Mouse (Mus musculus) hindbrain, embryonic 16.5 days (tissue): ENCODE data around the gene Dcst2. TPM values are rescaled to one million over a fixed set of nuclear protein-coding genes. Genes with fewer than 3 reads are reported as not detected.

ENCODE experiments used
- ATAC-seq: fragments of 200-750 bp; cut with Nextera tagmentation; 2 replicates; pipeline ENCODE4 v1.8.0; 2017; ENCODE audit warnings: moderate TSS enrichment, moderate library complexity
- H3K27ac ChIP-seq: fragments of 300-500 bp; sonication (generic); 2 replicates; pipeline ENCODE4 v1.5.1; 2014; ENCODE audit warnings: low read depth, mild to moderate bottlenecking, control low read depth, low read length, moderate library complexity
- H3K27me3 ChIP-seq: fragments of 300-500 bp; sonication (generic); replicated peaks from 2 replicates; pipeline ENCODE4 v1.6.1; 2014; ENCODE audit warnings: low read length; ENCODE audit not compliant: control insufficient read depth, insufficient read depth
- H3K36me3 ChIP-seq: fragments of 300-500 bp; sonication (generic); 2 replicates; pipeline ENCODE4 v1.6.1; 2014; ENCODE audit warnings: mild to moderate bottlenecking, low read length, moderate library complexity, mixed read lengths; ENCODE audit not compliant: control insufficient read depth, insufficient read depth
- H3K4me1 ChIP-seq: fragments of 300-500 bp; sonication (generic); 2 replicates; pipeline ENCODE4 v1.6.1; 2014; ENCODE audit warnings: low read depth, low read length; ENCODE audit not compliant: control insufficient read depth, insufficient read depth
- H3K4me2 ChIP-seq: fragments of 300-500 bp; sonication (generic); 2 replicates; pipeline ENCODE4 v1.6.1; 2014; ENCODE audit warnings: mild to moderate bottlenecking, low read length, control low read depth, moderate library complexity
- H3K4me3 ChIP-seq: fragments of 300-500 bp; sonication (generic); 2 replicates; pipeline ENCODE4 v1.5.1; 2014; ENCODE audit warnings: mild to moderate bottlenecking, low read length, control low read depth, moderate library complexity
- H3K9ac ChIP-seq: fragments of 300-500 bp; sonication (generic); 2 replicates; pipeline ENCODE4 v1.6.1; 2014; ENCODE audit warnings: low read depth, mild to moderate bottlenecking, control low read depth, low read length, moderate library complexity
- H3K9me3 ChIP-seq: fragments of 300-500 bp; sonication (generic); 2 replicates; pipeline ENCODE4 v1.6.1; 2014; ENCODE audit warnings: mild to moderate bottlenecking, low read length, moderate library complexity; ENCODE audit not compliant: control insufficient read depth
- WGBS: fragments of 180-500 bp; shearing (Covaris S2); extraction: QIAGEN DNeasy Blood & Tissue Kit; methylation state at CpG from one replicate; pipeline ENCODE4 v1.1.7; 2014; 5-methylcytosine and 5-hydroxymethylcytosine counted together
- polyA plus RNA-seq: library from polyadenylated mRNA; unstranded; fragments of >200 nt; fragmentation: Nextera tagmentation; extraction: Ambion mirVana; gene quantifications from 2 replicates; pipeline ENCODE4 v1.2.1, GENCODE M21; 2015

The Dcst2 gene
- 0.10 and 0.11 TPM in 2 replicates for polyA plus RNA-seq

GRCm38 (mm10) chr3:89361675-89362074, at the start of gene Dcst2:
Gene Dcst2 (plus strand): TSS chr3:89361975.
- no peak for ATAC-seq
- 85% methylated on average over 7 of the region's 7 CpGs for WGBS
- Histone ChIP-seq H3K9ac (no peak within 1 kb of the TSS), H3K27me3 (no peaks in the 10 kb centered on the region; the same call in 1 of the 2 replicates), H3K36me3 (no peaks in the 10 kb centered on the region), H3K4me3 (no peak within 1 kb of the TSS), H3K4me1 (no peaks in the 10 kb centered on the region), H3K4me2 (no peak within 1 kb of the TSS), H3K27ac (no peak within 1 kb of the TSS), H3K9me3 (no peaks in the 10 kb centered on the region)

- peaks cover 3% of the 10 kb centered on the region; the same call in 1 of the 2 replicates for H3K27me3 ChIP-seq
- no peak overlapping the region for H3K9ac ChIP-seq
- no peaks in the 10 kb centered on the region for H3K9me3 ChIP-seq
- 0 out of 2 replicates have a peak, but pooled peaks cover 11% of the 10 kb centered on the region for H3K36me3 ChIP-seq
- H3K4me3 ChIP-seq: no peak overlapping the region
- H3K27ac ChIP-seq: no peak overlapping the region
- no peak overlapping the region for H3K4me2 ChIP-seq
- H3K4me1 ChIP-seq: peaks cover 39% of the 10 kb centered on the region
- ATAC-seq: no peak
- 70% methylated on average over 5 of the region's 5 CpGs for WGBS
Observed at GRCm38 (mm10) chr3:89314340-89314739, 47.4 kb upstream of the Dcst2 start.

- 35% methylated on average over 2 of the region's 2 CpGs for WGBS
- Histone ChIP-seq H3K36me3 (0 out of 2 replicates have a peak, but pooled peaks cover 11% of the 10 kb centered on the region), H3K4me3 (no peak overlapping the region), H3K9me3 (no peaks in the 10 kb centered on the region), H3K9ac (no peak overlapping the region), H3K27me3 (peaks cover 3% of the 10 kb centered on the region; the same call in 1 of the 2 replicates), H3K27ac (no peak overlapping the region), H3K4me1 (peaks cover 42% of the 10 kb centered on the region), H3K4me2 (no peak overlapping the region)
- ATAC-seq: no peak
Observed at GRCm38 (mm10) chr3:89314791-89315190, 47.0 kb upstream of the Dcst2 start.

GRCm38 (mm10) chr3:89315195-89315929, 46.4 kb upstream of the Dcst2 start:
- ATAC-seq: no peak
- Histone ChIP-seq H3K27ac (no peak overlapping the region), H3K9ac (peak overlapping the region; percentile 49), H3K27me3 (peaks cover 3% of the 10 kb centered on the region), H3K4me1 (peaks cover 45% of the 10 kb centered on the region), H3K9me3 (no peaks in the 10 kb centered on the region), H3K4me3 (peak overlapping the region; percentile 21; the same call in 1 of the 2 replicates), H3K4me2 (peak overlapping the region; percentile 57), H3K36me3 (0 out of 2 replicates have a peak, but pooled peaks cover 11% of the 10 kb centered on the region)
- 7% methylated on average over 23 of the region's 26 CpGs for WGBS

- ATAC-seq: 0 out of 2 replicates have a peak, but pooled peaks have one; percentile 3
- Histone ChIP-seq H3K4me1 (peaks cover 53% of the 10 kb centered on the region), H3K27ac (no peak overlapping the region), H3K9ac (peak overlapping the region; percentile 33), H3K36me3 (0 out of 2 replicates have a peak, but pooled peaks cover 11% of the 10 kb centered on the region), H3K27me3 (peaks cover 3% of the 10 kb centered on the region), H3K9me3 (no peaks in the 10 kb centered on the region), H3K4me2 (peak overlapping the region; percentile 57), H3K4me3 (no peak overlapping the region)
- WGBS: 6% methylated on average over 40 of the region's 40 CpGs
Observed at GRCm38 (mm10) chr3:89315930-89316831, 45.6 kb upstream of the Dcst2 start.

GRCm38 (mm10) chr3:89316833-89317232, 44.9 kb upstream of the Dcst2 start:
- Histone ChIP-seq H3K4me1 (peaks cover 55% of the 10 kb centered on the region), H3K4me3 (no peak overlapping the region), H3K9ac (peak overlapping the region; percentile 13; the same call in 1 of the 2 replicates), H3K27ac (no peak overlapping the region), H3K9me3 (no peaks in the 10 kb centered on the region), H3K4me2 (peak overlapping the region; percentile 25), H3K27me3 (peaks cover 3% of the 10 kb centered on the region), H3K36me3 (0 out of 2 replicates have a peak, but pooled peaks cover 11% of the 10 kb centered on the region)
- WGBS: 0% methylated on average over 4 of the region's 4 CpGs
- ATAC-seq: peak; percentile 9

- Histone ChIP-seq H3K9me3 (no peaks in the 10 kb centered on the region), H3K9ac (0 out of 2 replicates have a peak overlapping the region, but pooled peaks have one; percentile 16), H3K27me3 (peaks cover 3% of the 10 kb centered on the region), H3K4me2 (peak overlapping the region; percentile 25; the same call in 1 of the 2 replicates), H3K4me3 (no peak overlapping the region), H3K4me1 (peaks cover 55% of the 10 kb centered on the region), H3K36me3 (0 out of 2 replicates have a peak, but pooled peaks cover 11% of the 10 kb centered on the region), H3K27ac (no peak overlapping the region)
- no peak for ATAC-seq
- 50% methylated on average over 6 of the region's 6 CpGs for WGBS
Observed at GRCm38 (mm10) chr3:89317246-89317645, 44.5 kb upstream of the Dcst2 start.

- peaks cover 3% of the 10 kb centered on the region for H3K27me3 ChIP-seq
- no peak overlapping the region for H3K4me2 ChIP-seq
- H3K4me3 ChIP-seq: no peak overlapping the region
- no peak overlapping the region for H3K27ac ChIP-seq
- 66% methylated on average over 8 of the region's 8 CpGs for WGBS
- H3K4me1 ChIP-seq: peaks cover 55% of the 10 kb centered on the region
- no peaks in the 10 kb centered on the region for H3K9me3 ChIP-seq
- no peak for ATAC-seq
- H3K9ac ChIP-seq: no peak overlapping the region
- 0 out of 2 replicates have a peak, but pooled peaks cover 11% of the 10 kb centered on the region for H3K36me3 ChIP-seq
Observed at GRCm38 (mm10) chr3:89318316-89318715, 43.5 kb upstream of the Dcst2 start.
